Mouse (Mus musculus) liver, embryonic 11.5 days (tissue): Measurements from ENCODE around the gene Srsf1. TPM values are rescaled to one million over a fixed set of nuclear protein-coding genes. Genes with fewer than 3 reads are reported as not detected.

Experiments used
- ATAC-seq: fragments of 200-750 bp; cut with Nextera tagmentation; replicated peaks from 2 replicates; pipeline ENCODE4 v1.8.0; 2017; ENCODE audit warnings: moderate number of reproducible peaks, mild to moderate bottlenecking, moderate TSS enrichment, moderate library complexity; ENCODE audit not compliant: low FRiP score
- DNase-seq: peaks from one replicate; pipeline ENCODE4 v3.0.0-alpha.2; 2017; ENCODE audit warnings: low spot score
- H3K27ac ChIP-seq: fragments of 300-500 bp; sonication (generic); 2 replicates; pipeline ENCODE4 v1.5.1; 2014; ENCODE audit warnings: mild to moderate bottlenecking, low read depth, low read length, control low read depth
- H3K27me3 ChIP-seq: fragments of 300-500 bp; sonication (generic); replicated peaks from 2 replicates; pipeline ENCODE4 v1.6.1; 2014; ENCODE audit warnings: low read length, mixed read lengths; ENCODE audit not compliant: control insufficient read depth, insufficient read depth
- H3K36me3 ChIP-seq: fragments of 300-500 bp; sonication (generic); 2 replicates; pipeline ENCODE4 v1.6.1; 2014; ENCODE audit warnings: mild to moderate bottlenecking, low read length, moderate library complexity, mixed read lengths; ENCODE audit not compliant: control insufficient read depth, insufficient read depth
- H3K4me1 ChIP-seq: fragments of 300-500 bp; sonication (generic); replicated peaks from 2 replicates; pipeline ENCODE4 v1.6.1; 2014; ENCODE audit warnings: low read length, mixed read lengths; ENCODE audit not compliant: control insufficient read depth, insufficient read depth
- H3K4me2 ChIP-seq: fragments of 300-500 bp; sonication (generic); 2 replicates; pipeline ENCODE4 v1.6.1; 2014; ENCODE audit warnings: mild to moderate bottlenecking, control low read depth, moderate library complexity
- H3K4me3 ChIP-seq: fragments of 300-500 bp; sonication (generic); 2 replicates; pipeline ENCODE4 v1.5.1; 2014; ENCODE audit warnings: low read depth, low read length, control low read depth
- H3K9ac ChIP-seq: fragments of 300-500 bp; sonication (generic); 2 replicates; pipeline ENCODE4 v1.6.1; 2014; ENCODE audit warnings: low read depth, low read length, control low read depth
- H3K9me3 ChIP-seq: fragments of 300-500 bp; sonication (generic); 2 replicates; pipeline ENCODE4 v1.6.1; 2016; ENCODE audit warnings: low read length, inconsistent platforms, mixed read lengths; ENCODE audit not compliant: control insufficient read depth
- WGBS: fragments of 180-500 bp; shearing (Covaris S2); extraction: QIAGEN DNeasy Blood & Tissue Kit; methylation state at CpG from one replicate; pipeline ENCODE4 v1.1.7; 2014; 5-methylcytosine and 5-hydroxymethylcytosine counted together
- polyA plus RNA-seq: library from polyadenylated mRNA; unstranded; fragments of >200 nt; fragmentation: Nextera tagmentation; extraction: Ambion mirVana; gene quantifications from 2 replicates; pipeline ENCODE4 v1.2.1, GENCODE M21; 2014

Gene Srsf1
- polyA plus RNA-seq, 1 experiment from 2014 or later, result 323 TPM

- Histone ChIP-seq H3K27ac (no peak overlapping the region), H3K27me3 (peaks cover 6% of the 10 kb centered on the region; the same call in 1 of the 2 replicates), H3K4me1 (no peaks in the 10 kb centered on the region; the same call in 1 of the 2 replicates), H3K4me2 (no peak overlapping the region), H3K9me3 (no peaks in the 10 kb centered on the region), H3K9ac (no peak overlapping the region), H3K36me3 (no peaks in the 10 kb centered on the region), H3K4me3 (no peak overlapping the region)
- DNase-seq (no peak), ATAC-seq (no peak)
- 74% methylated on average over 5 of the region's 5 CpGs for WGBS
Measured at GRCm38 (mm10) chr11:88090293-88090692, 43.1 kb downstream of the Srsf1 start.

- ATAC-seq, result no peak
- WGBS, result 40% methylated on average over 1 of the region's 1 CpGs
- no peak for DNase-seq
- H3K9me3 ChIP-seq, result no peaks in the 10 kb centered on the region
- H3K4me2 ChIP-seq, result no peak overlapping the region
- no peaks in the 10 kb centered on the region; the same call in 1 of the 2 replicates for H3K4me1 ChIP-seq
- peaks cover 14% of the 10 kb centered on the region for H3K27me3 ChIP-seq
- no peaks in the 10 kb centered on the region for H3K36me3 ChIP-seq
- no peak overlapping the region for H3K27ac ChIP-seq
- no peak overlapping the region for H3K9ac ChIP-seq
- H3K4me3 ChIP-seq, result no peak overlapping the region
Measured at GRCm38 (mm10) chr11:88091949-88092348, 44.8 kb downstream of the Srsf1 start.

- no peak overlapping the region for H3K9ac ChIP-seq
- H3K9me3 ChIP-seq, result no peaks in the 10 kb centered on the region
- peaks cover 49% of the 10 kb centered on the region for H3K27me3 ChIP-seq
- DNase-seq, result no peak
- H3K4me2 ChIP-seq, result no peak overlapping the region; the same call in 1 of the 2 replicates
- H3K36me3 ChIP-seq, result no peaks in the 10 kb centered on the region
- no peak for ATAC-seq
- H3K27ac ChIP-seq, result no peak overlapping the region
- WGBS, result 17% methylated on average over 4 of the region's 4 CpGs
- peaks cover 13% of the 10 kb centered on the region; the same call in 1 of the 2 replicates for H3K4me1 ChIP-seq
- H3K4me3 ChIP-seq, result no peak overlapping the region
Measured at GRCm38 (mm10) chr11:88097173-88097572, 50.0 kb downstream of the Srsf1 start.

GRCm38 (mm10) chr11:88098021-88098729 is 51.0 kb downstream of the Srsf1 start, which contains the start of gene Cuedc1:
Gene Cuedc1 (plus strand): TSS chr11:88098058.
- WGBS, result 18% methylated on average over 17 of the region's 17 CpGs
- no peaks in the 10 kb centered on the region for H3K9me3 ChIP-seq
- H3K4me1 ChIP-seq, result peaks cover 13% of the 10 kb centered on the region; the same call in 1 of the 2 replicates
- ATAC-seq (no peak), DNase-seq (no peak)
- peak within 1 kb of the TSS; percentile 81 for H3K4me2 ChIP-seq
- H3K36me3 ChIP-seq, result no peaks in the 10 kb centered on the region
- H3K27me3 ChIP-seq, result peaks cover 49% of the 10 kb centered on the region
- no peak within 1 kb of the TSS for H3K27ac ChIP-seq
- peak within 1 kb of the TSS; percentile 62 for H3K4me3 ChIP-seq
- H3K9ac ChIP-seq, result peak within 1 kb of the TSS; percentile 72

GRCm38 (mm10) chr11:88098787-88099598 is 51.8 kb downstream of the Srsf1 start:
- WGBS, result under 1% methylated on average over 64 of the region's 95 CpGs
- Histone ChIP-seq H3K36me3 (no peaks in the 10 kb centered on the region), H3K9ac (peak overlapping the region; percentile 72), H3K9me3 (no peaks in the 10 kb centered on the region), H3K4me3 (peak overlapping the region; percentile 62), H3K27ac (peak overlapping the region; percentile 57; the same call in 1 of the 2 replicates), H3K4me1 (peaks cover 13% of the 10 kb centered on the region; the same call in 1 of the 2 replicates), H3K4me2 (peak overlapping the region; percentile 81), H3K27me3 (peaks cover 49% of the 10 kb centered on the region)
- DNase-seq (peak; percentile 77), ATAC-seq (peak; percentile 60)

GRCm38 (mm10) chr11:88099599-88100023 is 52.4 kb downstream of the Srsf1 start:
- Histone ChIP-seq H3K27me3 (peaks cover 47% of the 10 kb centered on the region), H3K4me2 (peak overlapping the region; percentile 81), H3K9me3 (no peaks in the 10 kb centered on the region), H3K9ac (peak overlapping the region; percentile 72), H3K4me1 (peaks cover 13% of the 10 kb centered on the region; the same call in 1 of the 2 replicates), H3K27ac (peak overlapping the region; percentile 57; the same call in 1 of the 2 replicates), H3K36me3 (no peaks in the 10 kb centered on the region), H3K4me3 (peak overlapping the region; percentile 62)
- under 1% methylated on average over 24 of the region's 38 CpGs for WGBS
- DNase-seq (peak; percentile 64), ATAC-seq (peak; percentile 42; the same call in 1 of the 2 replicates)

GRCm38 (mm10) chr11:88100170-88100569 is 53.0 kb downstream of the Srsf1 start:
- Histone ChIP-seq H3K4me1 (peaks cover 13% of the 10 kb centered on the region; the same call in 1 of the 2 replicates), H3K9me3 (no peaks in the 10 kb centered on the region), H3K27ac (no peak overlapping the region), H3K36me3 (no peaks in the 10 kb centered on the region), H3K27me3 (peaks cover 43% of the 10 kb centered on the region), H3K4me2 (peak overlapping the region; percentile 81), H3K4me3 (peak overlapping the region; percentile 62; the same call in 1 of the 2 replicates), H3K9ac (no peak overlapping the region)
- WGBS, result 39% methylated on average over 4 of the region's 4 CpGs
- DNase-seq, result no peak
- no peak for ATAC-seq
